Mouse (Mus musculus): ENCODE results near the gene Chd1l. TPM values are rescaled to one million over a fixed set of nuclear protein-coding genes. Genes with fewer than 3 reads are reported as not detected.

Gene Chd1l
- total and polyA plus RNA-seq, 3 experiments, result 7.0 to 26.9 (median 16.3) TPM

- TF ChIP-seq CTCF (IDR thresholded peaks at IDR 0.05; ENCODE audit: low read depth, low read length) (no peak), POLR2AphosphoS5 (IDR thresholded peaks at IDR 0.05; ENCODE audit: insufficient replicate concordance, low read depth, low read length) (no peak), TAL1 (conservative IDR thresholded peaks at IDR 0.05; ENCODE audit: low read depth, low read length) (no peak), GATA2 (IDR thresholded peaks at IDR 0.05; ENCODE audit: borderline replicate concordance, low read depth, low read length) (no peak), GATA1 (IDR thresholded peaks at IDR 0.05; ENCODE audit: borderline replicate concordance, low read length) (no peak)
- DNase-seq (ENCODE audit: low spot score), result no peak
- Histone ChIP-seq H3K4me3 (ENCODE audit: low read depth, low read length) (peak overlapping the region; percentile 55; the same call in 1 of the 2 replicates), H3K27me3 (ENCODE audit: insufficient read depth, low read length) (peaks cover 7% of the 10 kb centered on the region; the same call in 1 of the 2 replicates), H3K9me3 (replicated peaks) (no peaks in the 10 kb centered on the region), H3K36me3 (replicated peaks) (no peaks in the 10 kb centered on the region), H3K4me1 (ENCODE audit: insufficient read depth, low read depth, low read length) (peaks cover 15% of the 10 kb centered on the region)
- no peak for ATAC-seq (ENCODE audit: extremely low read depth, insufficient number of reproducible peaks, low FRiP score, poor library complexity, severe bottlenecking)
These were observed 17.9 kb upstream of the Chd1l start for GRCm38 (mm10) chr3:97627893-97628292.

- Histone ChIP-seq H3K27me3 (ENCODE audit: insufficient read depth, low read length) (peaks cover 10% of the 10 kb centered on the region; the same call in 1 of the 2 replicates), H3K4me3 (ENCODE audit: low read depth, low read length) (no peak overlapping the region), H3K9me3 (replicated peaks) (no peaks in the 10 kb centered on the region), H3K36me3 (replicated peaks) (no peaks in the 10 kb centered on the region), H3K4me1 (ENCODE audit: insufficient read depth, low read depth, low read length) (peaks cover 15% of the 10 kb centered on the region)
- no peak for TF ChIP-seq CTCF (IDR thresholded peaks at IDR 0.05; ENCODE audit: low read depth, low read length)
- no peak for TF ChIP-seq POLR2AphosphoS5 (IDR thresholded peaks at IDR 0.05; ENCODE audit: insufficient replicate concordance, low read depth, low read length)
- no peak for TF ChIP-seq GATA2 (IDR thresholded peaks at IDR 0.05; ENCODE audit: borderline replicate concordance, low read depth, low read length)
- TF ChIP-seq GATA1 (IDR thresholded peaks at IDR 0.05; ENCODE audit: borderline replicate concordance, low read length), result no peak
- no peak for TF ChIP-seq TAL1 (conservative IDR thresholded peaks at IDR 0.05; ENCODE audit: low read depth, low read length)
- no peak for ATAC-seq (ENCODE audit: extremely low read depth, insufficient number of reproducible peaks, low FRiP score, poor library complexity, severe bottlenecking)
- DNase-seq (ENCODE audit: low spot score), result no peak
These were observed 14.6 kb upstream of the Chd1l start for GRCm38 (mm10) chr3:97624611-97625010.

GRCm38 (mm10) chr3:97620657-97621056 lies 10.7 kb upstream of the Chd1l start:
- DNase-seq (ENCODE audit: low spot score) (no peak), ATAC-seq (ENCODE audit: extremely low read depth, insufficient number of reproducible peaks, low FRiP score, poor library complexity, severe bottlenecking) (no peak)
- no peaks in the 10 kb centered on the region for H3K9me3 ChIP-seq (replicated peaks)
- H3K4me3 ChIP-seq (ENCODE audit: low read depth, low read length), result no peak overlapping the region
- H3K36me3 ChIP-seq (replicated peaks), result no peaks in the 10 kb centered on the region
- TF ChIP-seq POLR2AphosphoS5 (IDR thresholded peaks at IDR 0.05; ENCODE audit: insufficient replicate concordance, low read depth, low read length), result no peak
- no peak for TF ChIP-seq GATA2 (IDR thresholded peaks at IDR 0.05; ENCODE audit: borderline replicate concordance, low read depth, low read length)
- no peak for TF ChIP-seq GATA1 (IDR thresholded peaks at IDR 0.05; ENCODE audit: borderline replicate concordance, low read length)
- TF ChIP-seq TAL1 (conservative IDR thresholded peaks at IDR 0.05; ENCODE audit: low read depth, low read length), result no peak
- peaks cover 17% of the 10 kb centered on the region for H3K27me3 ChIP-seq (ENCODE audit: insufficient read depth, low read length)
- peaks cover 9% of the 10 kb centered on the region for H3K4me1 ChIP-seq (ENCODE audit: insufficient read depth, low read depth, low read length)

- H3K4me1 ChIP-seq (ENCODE audit: insufficient read depth, low read depth, low read length), result peaks cover 4% of the 10 kb centered on the region; the same call in 1 of the 2 replicates
- no peak for ATAC-seq (ENCODE audit: extremely low read depth, insufficient number of reproducible peaks, low FRiP score, poor library complexity, severe bottlenecking)
- H3K4me3 ChIP-seq (ENCODE audit: low read depth, low read length), result no peak overlapping the region
- no peak for DNase-seq (ENCODE audit: low spot score)
- no peaks in the 10 kb centered on the region for H3K36me3 ChIP-seq (replicated peaks)
- H3K27me3 ChIP-seq (ENCODE audit: insufficient read depth, low read length), result peaks cover 9% of the 10 kb centered on the region
- H3K9me3 ChIP-seq (replicated peaks), result no peaks in the 10 kb centered on the region
- no peak for TF ChIP-seq GATA1 (IDR thresholded peaks at IDR 0.05; ENCODE audit: borderline replicate concordance, low read length)
These were observed 7.9 kb upstream of the Chd1l start for GRCm38 (mm10) chr3:97617899-97618298.

GRCm38 (mm10) chr3:97617091-97617825 lies 7.3 kb upstream of the Chd1l start:
- DNase-seq (ENCODE audit: low spot score) (no peak), ATAC-seq (ENCODE audit: extremely low read depth, insufficient number of reproducible peaks, low FRiP score, poor library complexity, severe bottlenecking) (no peak)
- Histone ChIP-seq H3K4me1 (ENCODE audit: insufficient read depth, low read depth, low read length) (peaks cover 4% of the 10 kb centered on the region; the same call in 1 of the 2 replicates), H3K36me3 (replicated peaks) (no peaks in the 10 kb centered on the region), H3K27me3 (ENCODE audit: insufficient read depth, low read length) (peaks cover 13% of the 10 kb centered on the region), H3K4me3 (ENCODE audit: low read depth, low read length) (no peak overlapping the region), H3K9me3 (replicated peaks) (no peaks in the 10 kb centered on the region)
- TF ChIP-seq TAL1 (conservative IDR thresholded peaks at IDR 0.05; ENCODE audit: low read depth, low read length) (no peak), GATA1 (IDR thresholded peaks at IDR 0.05; ENCODE audit: borderline replicate concordance, low read length) (no peak), POLR2AphosphoS5 (IDR thresholded peaks at IDR 0.05; ENCODE audit: insufficient replicate concordance, low read depth, low read length) (no peak), CTCF (IDR thresholded peaks at IDR 0.05; ENCODE audit: low read depth, low read length) (no peak), GATA2 (IDR thresholded peaks at IDR 0.05; ENCODE audit: borderline replicate concordance, low read depth, low read length) (no peak)

- H3K4me3 ChIP-seq (ENCODE audit: low read depth, low read length), result no peak overlapping the region
- no peaks in the 10 kb centered on the region for H3K9me3 ChIP-seq (replicated peaks)
- DNase-seq (ENCODE audit: low spot score) (no peak), ATAC-seq (ENCODE audit: extremely low read depth, insufficient number of reproducible peaks, low FRiP score, poor library complexity, severe bottlenecking) (no peak)
- no peaks in the 10 kb centered on the region for H3K36me3 ChIP-seq (replicated peaks)
- no peak for TF ChIP-seq POLR2AphosphoS5 (IDR thresholded peaks at IDR 0.05; ENCODE audit: insufficient replicate concordance, low read depth, low read length)
- no peak for TF ChIP-seq GATA1 (IDR thresholded peaks at IDR 0.05; ENCODE audit: borderline replicate concordance, low read length)
- TF ChIP-seq CTCF (IDR thresholded peaks at IDR 0.05; ENCODE audit: low read depth, low read length), result no peak
- TF ChIP-seq GATA2 (IDR thresholded peaks at IDR 0.05; ENCODE audit: borderline replicate concordance, low read depth, low read length), result no peak
- no peak for TF ChIP-seq TAL1 (conservative IDR thresholded peaks at IDR 0.05; ENCODE audit: low read depth, low read length)
- H3K4me1 ChIP-seq (ENCODE audit: insufficient read depth, low read depth, low read length), result peaks cover 4% of the 10 kb centered on the region; the same call in 1 of the 2 replicates
- H3K27me3 ChIP-seq (ENCODE audit: insufficient read depth, low read length), result peaks cover 12% of the 10 kb centered on the region
These were observed 5.9 kb upstream of the Chd1l start for GRCm38 (mm10) chr3:97615933-97616332.
